Mouse (Mus musculus) cerebellum, adult 2 months (tissue): ENCODE measurements around the gene Maml3. TPM values are rescaled to one million over a fixed set of nuclear protein-coding genes. Genes with fewer than 3 reads are reported as not detected.

Experiments used
- DNase-seq, 2 experiments: peaks; one replicate each; pipeline ENCODE4 v3.0.0; 2021
- H3K27ac ChIP-seq: fragments of 200-500 bp; 2 replicates; pipeline ENCODE4 v1.5.1; 2012; ENCODE audit warnings: low read length, control low read depth, inconsistent platforms; ENCODE audit not compliant: insufficient read depth
- H3K27me3 ChIP-seq: fragments of 200-500 bp; 2 replicates; pipeline ENCODE4 v1.6.1; 2012; ENCODE audit warnings: inconsistent platforms, mild to moderate bottlenecking, low read length, moderate library complexity; ENCODE audit not compliant: control insufficient read depth, insufficient read depth
- H3K4me1 ChIP-seq: fragments of 200-500 bp; 2 replicates; pipeline ENCODE4 v1.6.1; 2011; ENCODE audit warnings: low read length; ENCODE audit not compliant: control insufficient read depth, insufficient read depth
- H3K4me3 ChIP-seq: fragments of 200-500 bp; replicated peaks from 2 replicates; pipeline ENCODE3; 2011; ENCODE audit warnings: mild to moderate bottlenecking, low read depth, low read length, control low read depth; ENCODE audit not compliant: insufficient read depth
- CTCF ChIP-seq: fragments of 200-500 bp; IDR thresholded peaks from 2 replicates; pipeline ENCODE4 v1.5.1; 2011; ENCODE audit warnings: low read depth, mild to moderate bottlenecking, control low read depth, low read length, moderate library complexity, borderline replicate concordance; ENCODE audit not compliant: insufficient read depth
- POLR2A ChIP-seq: fragments of 200-500 bp; IDR thresholded peaks from 2 replicates; pipeline ENCODE4 v1.6.1; 2011; ENCODE audit warnings: low read length, control low read depth, borderline replicate concordance; ENCODE audit not compliant: insufficient read depth
- WGBS: fragments of 180-500 bp; shearing (Covaris S2); methylation state at CpG from one replicate; pipeline ENCODE4 v1.1.7; 2018; 5-methylcytosine and 5-hydroxymethylcytosine counted together
- polyA plus RNA-seq: library from polyadenylated mRNA; depleted of rRNA; stranded (reverse); fragments of >200 nt; gene quantifications from 2 replicates; pipeline ENCODE4 v1.2.3, GENCODE M21; 2012

The Maml3 gene
- polyA plus RNA-seq, 1 experiment, result 6.5 TPM

GRCm38 (mm10) chr3:52068885-52069284, 36.0 kb downstream of the Maml3 start:
- DNase-seq, result no peak
- WGBS, result 86% methylated on average over 3 of the region's 3 CpGs
- TF ChIP-seq POLR2A, result no peak
- TF ChIP-seq CTCF, result no peak
- H3K4me3 ChIP-seq, result no peak overlapping the region
- no peaks in the 10 kb centered on the region for H3K27me3 ChIP-seq
- H3K4me1 ChIP-seq, result peaks cover 21% of the 10 kb centered on the region
- H3K27ac ChIP-seq, result no peak overlapping the region

GRCm38 (mm10) chr3:52067181-52067580, 37.7 kb downstream of the Maml3 start:
- peaks cover 21% of the 10 kb centered on the region for H3K4me1 ChIP-seq
- H3K4me3 ChIP-seq, result no peak overlapping the region
- DNase-seq, result peak in 1 of 2 experiments; percentile 49
- no peaks in the 10 kb centered on the region for H3K27me3 ChIP-seq
- H3K27ac ChIP-seq, result no peak overlapping the region
- TF ChIP-seq POLR2A (no peak), CTCF (no peak)
- WGBS, result 19% methylated on average over 6 of the region's 6 CpGs

- Histone ChIP-seq H3K4me3 (no peak overlapping the region), H3K27ac (no peak overlapping the region), H3K27me3 (no peaks in the 10 kb centered on the region), H3K4me1 (peaks cover 26% of the 10 kb centered on the region)
- DNase-seq, result no peak
- TF ChIP-seq CTCF (no peak), POLR2A (no peak)
- 59% methylated on average over 3 of the region's 3 CpGs for WGBS
Observed at GRCm38 (mm10) chr3:52066142-52066541, 38.7 kb downstream of the Maml3 start.

GRCm38 (mm10) chr3:52063261-52063655, 41.6 kb downstream of the Maml3 start:
- no peak for DNase-seq
- 89% methylated on average over 3 of the region's 3 CpGs for WGBS
- Histone ChIP-seq H3K27me3 (no peaks in the 10 kb centered on the region), H3K4me1 (peaks cover 18% of the 10 kb centered on the region), H3K27ac (no peak overlapping the region), H3K4me3 (no peak overlapping the region)
- TF ChIP-seq CTCF, result no peak
- no peak for TF ChIP-seq POLR2A

- H3K27me3 ChIP-seq, result no peaks in the 10 kb centered on the region
- DNase-seq, result peak; percentile 37 to 43
- peaks cover 16% of the 10 kb centered on the region for H3K4me1 ChIP-seq
- no peak overlapping the region for H3K27ac ChIP-seq
- no peak overlapping the region for H3K4me3 ChIP-seq
- TF ChIP-seq POLR2A (no peak), CTCF (no peak)
- WGBS, result 23% methylated on average over 11 of the region's 11 CpGs
Observed at GRCm38 (mm10) chr3:52062389-52063260, 42.3 kb downstream of the Maml3 start.

GRCm38 (mm10) chr3:52061472-52062388, 43.1 kb downstream of the Maml3 start:
- Histone ChIP-seq H3K27me3 (no peaks in the 10 kb centered on the region), H3K27ac (no peak overlapping the region), H3K4me3 (no peak overlapping the region), H3K4me1 (peaks cover 12% of the 10 kb centered on the region)
- peak; percentile 42 to 73 for DNase-seq
- TF ChIP-seq POLR2A, result no peak
- no peak for TF ChIP-seq CTCF
- 33% methylated on average over 8 of the region's 8 CpGs for WGBS

GRCm38 (mm10) chr3:52060886-52061285, 44.0 kb downstream of the Maml3 start:
- no peak for TF ChIP-seq POLR2A
- TF ChIP-seq CTCF, result no peak
- no peak overlapping the region for H3K4me3 ChIP-seq
- H3K4me1 ChIP-seq, result peaks cover 5% of the 10 kb centered on the region
- H3K27ac ChIP-seq, result no peak overlapping the region
- 92% methylated on average over 7 of the region's 7 CpGs for WGBS
- no peak for DNase-seq
- H3K27me3 ChIP-seq, result no peaks in the 10 kb centered on the region

GRCm38 (mm10) chr3:52051801-52052200, 53.1 kb downstream of the Maml3 start:
- peaks cover 7% of the 10 kb centered on the region for H3K4me1 ChIP-seq
- H3K4me3 ChIP-seq, result no peak overlapping the region
- no peak overlapping the region for H3K27ac ChIP-seq
- 78% methylated on average over 2 of the region's 2 CpGs for WGBS
- no peak for TF ChIP-seq CTCF
- TF ChIP-seq POLR2A, result no peak
- DNase-seq, result no peak
- no peaks in the 10 kb centered on the region for H3K27me3 ChIP-seq
